Mouse (Mus musculus) liver, embryonic 11.5 days (tissue): ENCODE data around the gene Abtb2. TPM values are rescaled to one million over a fixed set of nuclear protein-coding genes. Genes with fewer than 3 reads are reported as not detected.

Source experiments
- ATAC-seq: fragments of 200-750 bp; cut with Nextera tagmentation; replicated peaks from 2 replicates; pipeline ENCODE4 v1.8.0; 2017; ENCODE audit warnings: moderate number of reproducible peaks, mild to moderate bottlenecking, moderate TSS enrichment, moderate library complexity; ENCODE audit not compliant: low FRiP score
- DNase-seq: peaks from one replicate; pipeline ENCODE4 v3.0.0-alpha.2; 2017; ENCODE audit warnings: low spot score
- H3K27ac ChIP-seq: fragments of 300-500 bp; sonication (generic); 2 replicates; pipeline ENCODE4 v1.5.1; 2014; ENCODE audit warnings: mild to moderate bottlenecking, low read depth, low read length, control low read depth
- H3K27me3 ChIP-seq: fragments of 300-500 bp; sonication (generic); replicated peaks from 2 replicates; pipeline ENCODE4 v1.6.1; 2014; ENCODE audit warnings: low read length, mixed read lengths; ENCODE audit not compliant: control insufficient read depth, insufficient read depth
- H3K36me3 ChIP-seq: fragments of 300-500 bp; sonication (generic); 2 replicates; pipeline ENCODE4 v1.6.1; 2014; ENCODE audit warnings: mild to moderate bottlenecking, low read length, moderate library complexity, mixed read lengths; ENCODE audit not compliant: control insufficient read depth, insufficient read depth
- H3K4me1 ChIP-seq: fragments of 300-500 bp; sonication (generic); replicated peaks from 2 replicates; pipeline ENCODE4 v1.6.1; 2014; ENCODE audit warnings: low read length, mixed read lengths; ENCODE audit not compliant: control insufficient read depth, insufficient read depth
- H3K4me2 ChIP-seq: fragments of 300-500 bp; sonication (generic); 2 replicates; pipeline ENCODE4 v1.6.1; 2014; ENCODE audit warnings: mild to moderate bottlenecking, control low read depth, moderate library complexity
- H3K4me3 ChIP-seq: fragments of 300-500 bp; sonication (generic); 2 replicates; pipeline ENCODE4 v1.5.1; 2014; ENCODE audit warnings: low read depth, low read length, control low read depth
- H3K9ac ChIP-seq: fragments of 300-500 bp; sonication (generic); 2 replicates; pipeline ENCODE4 v1.6.1; 2014; ENCODE audit warnings: low read depth, low read length, control low read depth
- H3K9me3 ChIP-seq: fragments of 300-500 bp; sonication (generic); 2 replicates; pipeline ENCODE4 v1.6.1; 2016; ENCODE audit warnings: low read length, inconsistent platforms, mixed read lengths; ENCODE audit not compliant: control insufficient read depth
- WGBS: fragments of 180-500 bp; shearing (Covaris S2); extraction: QIAGEN DNeasy Blood & Tissue Kit; methylation state at CpG from one replicate; pipeline ENCODE4 v1.1.7; 2014; 5-methylcytosine and 5-hydroxymethylcytosine counted together
- polyA plus RNA-seq: library from polyadenylated mRNA; unstranded; fragments of >200 nt; fragmentation: Nextera tagmentation; extraction: Ambion mirVana; gene quantifications from 2 replicates; pipeline ENCODE4 v1.2.1, GENCODE M21; 2014

Gene Abtb2
- polyA plus RNA-seq, 1 experiment from 2014 or later, result 4.6 TPM

DNA sequence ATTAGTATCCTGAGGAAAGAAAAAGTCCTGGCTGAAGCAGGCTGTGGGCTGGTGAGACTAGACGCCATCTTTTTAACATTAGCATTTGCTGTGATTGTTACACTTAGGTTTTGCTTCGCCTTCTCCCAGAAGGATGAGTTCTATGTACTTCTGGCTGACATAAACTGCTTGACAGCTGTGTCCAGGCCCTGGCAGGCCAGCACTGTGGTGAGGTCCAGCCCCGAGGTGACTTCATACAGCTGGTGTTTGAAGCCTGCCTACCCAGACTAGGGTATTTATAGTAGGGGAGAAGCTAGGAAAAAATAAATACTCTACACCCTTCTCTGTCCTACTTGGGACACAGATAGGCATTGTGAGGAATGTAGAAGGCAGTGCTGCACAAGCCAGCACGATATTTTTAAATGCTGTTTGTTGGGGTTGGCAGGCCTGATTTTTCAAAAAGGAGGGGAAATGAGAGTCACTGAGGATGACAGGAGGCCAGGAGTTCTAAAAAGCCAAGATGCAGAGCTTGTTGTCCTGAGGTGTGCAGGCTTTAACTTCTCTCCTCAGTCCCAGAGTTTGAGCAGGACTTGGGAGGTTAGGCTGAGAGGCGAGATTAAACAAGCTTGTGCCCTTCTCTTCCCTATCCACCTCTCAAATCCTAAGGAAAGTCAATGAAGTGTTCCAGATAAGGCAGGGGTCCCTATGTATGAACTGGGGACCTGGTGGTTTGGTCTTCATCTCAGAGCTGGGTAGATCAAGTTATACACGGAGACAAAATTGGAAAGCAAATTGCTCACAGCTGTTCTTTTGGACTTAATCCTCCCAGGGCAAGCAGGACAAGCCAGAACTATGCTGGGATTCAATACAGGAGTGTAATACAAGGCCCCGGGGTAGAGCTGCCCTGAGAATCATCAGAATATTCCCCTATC is 11.9 kb downstream of the Abtb2 start:
- no peak overlapping the region for H3K9ac ChIP-seq
- ATAC-seq, result no peak
- 70% methylated on average over 7 of the region's 7 CpGs for WGBS
- no peaks in the 10 kb centered on the region for H3K36me3 ChIP-seq
- no peaks in the 10 kb centered on the region for H3K9me3 ChIP-seq
- DNase-seq, result no peak
- peaks cover 14% of the 10 kb centered on the region for H3K4me1 ChIP-seq
- H3K27ac ChIP-seq, result no peak overlapping the region; the same call in 1 of the 2 replicates
- no peak overlapping the region for H3K4me2 ChIP-seq
- 0 out of 2 replicates have a peak, but pooled peaks cover 2% of the 10 kb centered on the region for H3K27me3 ChIP-seq
- no peak overlapping the region for H3K4me3 ChIP-seq

DNA sequence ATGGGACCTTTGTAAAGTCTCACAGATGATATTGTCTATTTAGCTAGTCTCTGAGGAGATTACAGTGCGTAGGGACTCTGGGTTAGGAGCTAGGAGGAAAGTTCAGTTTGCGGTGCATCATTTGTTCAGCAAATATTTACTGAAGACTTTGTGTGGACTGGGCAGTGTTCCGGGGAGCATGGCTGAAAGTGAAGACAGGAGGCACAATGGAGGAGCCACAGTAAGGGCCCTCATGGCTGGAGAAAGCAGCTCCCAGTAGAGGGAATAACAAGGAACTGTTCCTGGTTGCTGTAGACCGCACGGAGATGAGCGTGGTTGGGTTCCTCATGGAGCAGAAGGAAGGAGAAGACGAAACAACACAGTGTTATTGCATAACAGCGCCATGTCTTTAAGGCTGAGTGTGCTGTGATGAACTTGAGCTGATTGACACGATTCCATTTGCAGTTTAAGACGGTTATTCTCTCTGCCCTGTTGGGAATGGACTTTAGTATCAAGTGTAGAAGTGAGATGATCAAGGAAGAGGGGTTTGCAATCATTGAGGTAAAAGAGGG is 12.6 kb downstream of the Abtb2 start:
- no peak for ATAC-seq

DNA sequence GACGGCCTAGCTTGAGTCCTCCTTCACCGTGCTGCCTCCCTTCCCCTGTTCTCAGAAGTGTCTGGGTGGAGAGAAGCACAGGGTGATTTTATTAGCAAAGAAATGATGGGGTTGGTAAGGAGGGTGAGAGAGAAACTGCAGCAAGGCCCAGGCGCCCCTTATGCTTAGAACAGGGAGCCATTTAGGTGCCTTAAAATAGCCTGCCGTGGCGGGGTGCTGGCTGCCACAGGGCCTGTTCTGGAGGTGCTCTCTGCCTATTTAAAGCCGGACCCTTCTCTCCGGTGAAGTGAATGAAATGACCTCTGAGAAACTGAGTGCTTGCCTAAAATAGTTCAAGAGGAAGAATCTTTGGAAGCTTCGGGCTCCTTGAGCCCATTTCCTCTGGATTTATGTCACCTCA is 14.6 kb downstream of the Abtb2 start:
- Histone ChIP-seq H3K9me3 (no peaks in the 10 kb centered on the region), H3K4me3 (no peak overlapping the region), H3K4me2 (no peak overlapping the region), H3K4me1 (peaks cover 37% of the 10 kb centered on the region), H3K27ac (no peak overlapping the region), H3K36me3 (no peaks in the 10 kb centered on the region), H3K27me3 (0 out of 2 replicates have a peak, but pooled peaks cover 2% of the 10 kb centered on the region), H3K9ac (no peak overlapping the region)
- DNase-seq (no peak), ATAC-seq (no peak)
- 75% methylated on average over 8 of the region's 8 CpGs for WGBS

More for the DNA sequence above, 12.6 kb downstream of the Abtb2 start:
- WGBS, result 82% methylated on average over 10 of the region's 10 CpGs
- no peak overlapping the region for H3K4me3 ChIP-seq
- H3K27ac ChIP-seq, result no peak overlapping the region; the same call in 1 of the 2 replicates
- H3K36me3 ChIP-seq, result no peaks in the 10 kb centered on the region
- no peaks in the 10 kb centered on the region for H3K9me3 ChIP-seq
- no peak overlapping the region for H3K4me2 ChIP-seq
- H3K9ac ChIP-seq, result no peak overlapping the region
- H3K4me1 ChIP-seq, result peaks cover 21% of the 10 kb centered on the region
- H3K27me3 ChIP-seq, result 0 out of 2 replicates have a peak, but pooled peaks cover 2% of the 10 kb centered on the region
- DNase-seq, result no peak

DNA sequence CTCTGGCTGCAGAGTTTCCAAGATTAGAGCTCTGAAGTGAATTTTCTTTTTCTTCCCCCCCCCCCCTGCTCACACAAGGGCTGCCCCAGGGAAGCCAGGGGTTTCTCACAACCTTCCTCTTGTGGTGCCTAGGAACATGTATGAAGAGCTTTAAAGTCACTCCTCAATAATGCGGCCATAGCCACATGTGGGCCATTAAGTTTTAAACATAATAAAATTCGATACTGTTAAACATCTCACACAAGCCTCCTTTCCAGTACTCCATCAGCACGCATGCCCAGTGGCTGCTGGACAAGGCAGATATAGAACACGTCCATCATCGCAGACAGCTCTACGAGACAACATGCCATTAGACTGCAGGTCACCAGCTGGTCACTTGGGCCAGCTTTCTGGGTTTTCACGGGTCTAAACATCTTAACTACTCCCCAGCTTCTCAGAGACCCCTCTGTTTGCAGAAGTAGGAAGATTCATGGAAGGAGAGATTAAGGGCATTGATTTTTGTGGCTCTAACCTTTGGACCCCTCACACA is 15.3 kb downstream of the Abtb2 start:
- Histone ChIP-seq H3K4me2 (no peak overlapping the region), H3K36me3 (no peaks in the 10 kb centered on the region), H3K4me1 (peaks cover 37% of the 10 kb centered on the region), H3K27ac (no peak overlapping the region), H3K4me3 (no peak overlapping the region), H3K9ac (no peak overlapping the region), H3K27me3 (0 out of 2 replicates have a peak, but pooled peaks cover 2% of the 10 kb centered on the region), H3K9me3 (no peaks in the 10 kb centered on the region)
- ATAC-seq (no peak), DNase-seq (no peak)
- 62% methylated on average over 7 of the region's 7 CpGs for WGBS

DNA sequence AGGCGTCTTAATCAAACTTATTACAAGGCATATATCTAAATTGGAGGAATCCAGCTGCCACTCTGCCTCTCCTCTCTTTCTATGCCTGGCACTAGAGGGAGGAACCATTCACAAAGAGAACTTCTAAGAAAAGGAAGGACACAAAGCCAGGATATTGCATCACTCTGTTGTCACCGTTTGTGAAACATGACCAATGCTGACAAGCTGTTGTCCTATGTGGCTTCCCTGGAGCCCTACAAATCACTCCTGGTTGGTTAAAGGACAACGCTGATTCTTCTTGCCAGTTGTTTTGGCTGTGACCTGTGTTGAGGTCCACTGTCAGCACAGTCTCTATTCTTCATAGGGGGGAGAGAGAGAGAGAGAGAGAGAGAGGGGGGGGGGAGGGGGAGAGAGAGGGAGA is 17.2 kb downstream of the Abtb2 start:
- ATAC-seq, result no peak
- Histone ChIP-seq H3K4me3 (no peak overlapping the region), H3K27me3 (no peaks in the 10 kb centered on the region), H3K4me1 (peaks cover 37% of the 10 kb centered on the region), H3K9ac (no peak overlapping the region), H3K4me2 (no peak overlapping the region), H3K27ac (no peak overlapping the region), H3K9me3 (no peaks in the 10 kb centered on the region), H3K36me3 (no peaks in the 10 kb centered on the region)
- no peak for DNase-seq
- 37% methylated on average over 3 of the region's 3 CpGs for WGBS

DNA sequence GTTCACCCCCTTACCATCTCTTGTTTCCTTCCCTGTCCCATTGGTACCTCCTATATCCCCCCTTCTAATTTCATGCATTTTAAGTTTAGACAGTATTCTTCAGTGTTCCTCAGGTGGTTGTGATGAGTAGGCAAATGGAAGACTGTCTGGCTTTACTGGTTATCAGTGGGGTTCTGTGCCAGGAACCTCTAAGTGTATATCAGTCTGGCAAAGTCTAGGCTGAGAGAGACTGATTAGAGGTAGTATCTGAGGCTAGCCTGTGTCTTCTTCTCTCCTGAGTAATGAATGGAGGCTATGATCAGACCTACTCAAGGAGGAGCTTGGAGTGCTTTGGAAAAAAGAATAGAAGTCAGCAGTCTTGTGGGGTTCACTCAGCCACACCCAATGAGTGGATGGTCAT is 18.0 kb downstream of the Abtb2 start:
- 0 out of 2 replicates have a peak overlapping the region, but pooled peaks have one; percentile 15 for H3K27ac ChIP-seq

DNA sequence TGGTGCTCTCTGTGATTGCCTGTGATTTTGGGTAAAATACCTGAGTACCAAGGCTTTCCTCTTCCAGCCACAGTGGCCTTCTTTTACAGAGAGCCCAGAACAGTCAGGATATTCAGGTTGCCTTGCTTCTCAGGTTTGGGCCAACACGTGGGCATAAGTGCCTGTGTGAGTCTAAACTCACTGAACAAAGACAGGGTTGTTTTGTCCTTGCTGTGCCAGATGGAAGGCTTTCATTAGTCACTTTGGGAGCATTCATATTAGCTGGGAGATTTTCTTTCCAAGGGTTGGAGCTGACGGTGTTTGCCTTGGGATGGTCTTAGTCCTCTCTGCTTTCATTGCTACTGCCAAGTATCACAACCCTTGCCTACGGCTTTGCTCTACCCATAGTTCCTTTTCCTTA is 20.3 kb downstream of the Abtb2 start:
- Histone ChIP-seq H3K4me3 (no peak overlapping the region), H3K9ac (no peak overlapping the region), H3K4me2 (no peak overlapping the region), H3K4me1 (peaks cover 37% of the 10 kb centered on the region), H3K27me3 (0 out of 2 replicates have a peak, but pooled peaks cover 2% of the 10 kb centered on the region), H3K27ac (no peak overlapping the region), H3K9me3 (no peaks in the 10 kb centered on the region), H3K36me3 (no peaks in the 10 kb centered on the region)
- WGBS, result 86% methylated on average over 3 of the region's 3 CpGs
- no peak for ATAC-seq
- no peak for DNase-seq

More for the DNA sequence above, 18.0 kb downstream of the Abtb2 start:
- Histone ChIP-seq H3K9ac (no peak overlapping the region), H3K9me3 (no peaks in the 10 kb centered on the region), H3K4me1 (peaks cover 37% of the 10 kb centered on the region), H3K4me2 (peak overlapping the region; percentile 31), H3K4me3 (no peak overlapping the region), H3K36me3 (no peaks in the 10 kb centered on the region), H3K27me3 (0 out of 2 replicates have a peak, but pooled peaks cover 2% of the 10 kb centered on the region)
- DNase-seq (no peak), ATAC-seq (peak; percentile 98)

DNA sequence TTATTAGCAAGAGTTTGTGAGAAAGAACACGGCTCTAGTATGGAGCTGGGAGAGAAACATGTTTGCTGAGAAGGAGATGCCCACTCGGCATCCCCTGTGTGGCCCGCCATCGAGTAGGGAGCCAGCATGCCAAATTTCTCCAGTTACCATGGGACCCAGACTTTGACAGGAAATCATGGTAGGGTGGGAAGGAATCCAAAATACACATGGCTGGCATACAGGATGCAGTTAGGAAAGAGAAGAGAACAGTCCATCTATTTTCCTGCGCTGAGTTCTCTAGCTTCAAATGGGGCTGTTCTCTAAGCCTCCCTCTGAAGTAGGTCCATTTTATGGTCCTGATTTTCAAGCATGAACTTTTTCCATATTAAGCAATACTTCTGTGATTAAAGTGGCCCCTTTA is 22.7 kb downstream of the Abtb2 start:
- Histone ChIP-seq H3K27me3 (0 out of 2 replicates have a peak, but pooled peaks cover 2% of the 10 kb centered on the region), H3K9me3 (no peaks in the 10 kb centered on the region), H3K4me2 (no peak overlapping the region), H3K4me3 (no peak overlapping the region), H3K36me3 (no peaks in the 10 kb centered on the region), H3K4me1 (peaks cover 24% of the 10 kb centered on the region), H3K9ac (no peak overlapping the region), H3K27ac (no peak overlapping the region)
- WGBS, result 88% methylated on average over 5 of the region's 5 CpGs
- DNase-seq (no peak), ATAC-seq (no peak)
